Mouse (Mus musculus): Measurements from ENCODE around the gene Fbxl21.

DNA sequence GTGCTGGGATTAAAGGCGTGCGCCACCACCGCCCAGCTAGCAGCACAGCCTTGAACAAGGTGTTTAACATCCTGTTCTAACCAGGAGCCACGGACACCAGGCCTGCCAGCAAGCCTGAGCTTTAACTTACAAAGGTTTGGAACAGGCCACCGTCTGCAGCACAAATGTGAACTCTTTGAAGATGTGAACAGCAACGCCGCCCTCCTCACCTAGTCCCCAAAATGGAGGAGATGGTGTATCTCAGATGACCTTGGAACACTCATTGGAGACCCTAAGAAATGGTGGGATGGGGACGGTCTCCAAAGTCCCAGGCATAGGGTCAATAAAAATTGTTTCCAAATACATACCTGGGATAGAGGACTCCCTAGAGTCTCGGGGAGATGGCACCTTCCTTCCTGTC lies 49.6 kb upstream of the Fbxl21 start:
- TF ChIP-seq MAX (IDR thresholded peaks at IDR 0.05) (no peak), USF1 (IDR thresholded peaks at IDR 0.05; ENCODE audit: low read depth) (no peak), CEBPB (IDR thresholded peaks at IDR 0.05; ENCODE audit: low read depth) (no peak), CTCF (IDR thresholded peaks at IDR 0.05; ENCODE audit: control insufficient read depth, insufficient read depth, insufficient read length) (no peak), MYOD1 (IDR thresholded peaks at IDR 0.05; ENCODE audit: control insufficient read depth, insufficient read length, low read depth) (no peak)

All from C2C12 (cell line).